Mouse (Mus musculus) midbrain, embryonic 16.5 days (tissue): ENCODE results near the gene Shisal2a. TPM values are rescaled to one million over a fixed set of nuclear protein-coding genes. Genes with fewer than 3 reads are reported as not detected.

Source experiments
- ATAC-seq: fragments of 200-750 bp; cut with Nextera tagmentation; 2 replicates; pipeline ENCODE4 v1.8.0; 2017; ENCODE audit warnings: moderate TSS enrichment
- H3K27ac ChIP-seq: fragments of 300-500 bp; sonication (generic); 2 replicates; pipeline ENCODE4 v1.5.1; 2014; ENCODE audit warnings: mild to moderate bottlenecking, low read length, mixed read lengths
- H3K27me3 ChIP-seq: fragments of 300-500 bp; sonication (generic); 2 replicates; pipeline ENCODE4 v1.6.1; 2014; ENCODE audit warnings: low read depth, low read length, mixed read lengths; ENCODE audit not compliant: control insufficient read depth, insufficient read depth
- H3K36me3 ChIP-seq: fragments of 300-500 bp; sonication (generic); 2 replicates; pipeline ENCODE4 v1.6.1; 2014; ENCODE audit warnings: mild to moderate bottlenecking, low read length, moderate library complexity, mixed read lengths; ENCODE audit not compliant: control insufficient read depth, insufficient read depth
- H3K4me1 ChIP-seq: fragments of 300-500 bp; sonication (generic); 2 replicates; pipeline ENCODE4 v1.6.1; 2014; ENCODE audit warnings: mild to moderate bottlenecking, low read length, mixed read lengths; ENCODE audit not compliant: control insufficient read depth, insufficient read depth
- H3K4me2 ChIP-seq: fragments of 300-500 bp; sonication (generic); 2 replicates; pipeline ENCODE4 v1.6.1; 2014; ENCODE audit warnings: mild to moderate bottlenecking, low read length, mixed read lengths
- H3K4me3 ChIP-seq: fragments of 300-500 bp; sonication (generic); 2 replicates; pipeline ENCODE4 v1.5.1; 2014; ENCODE audit warnings: low read depth, mild to moderate bottlenecking, low read length, moderate library complexity, mixed read lengths
- H3K9ac ChIP-seq: fragments of 300-500 bp; sonication (generic); 2 replicates; pipeline ENCODE4 v1.6.1; 2014; ENCODE audit warnings: low read depth, low read length, mixed read lengths
- H3K9me3 ChIP-seq: fragments of 300-500 bp; sonication (generic); replicated peaks from 2 replicates; pipeline ENCODE4 v1.6.1; 2014; ENCODE audit warnings: mild to moderate bottlenecking, low read length, mixed read lengths; ENCODE audit not compliant: control insufficient read depth, poor library complexity, severe bottlenecking
- WGBS: fragments of 180-500 bp; shearing (Covaris S2); extraction: QIAGEN DNeasy Blood & Tissue Kit; methylation state at CpG from one replicate; pipeline ENCODE4 v1.1.7; 2014; 5-methylcytosine and 5-hydroxymethylcytosine counted together
- polyA plus RNA-seq: library from polyadenylated mRNA; unstranded; fragments of >200 nt; fragmentation: Nextera tagmentation; extraction: Ambion mirVana; gene quantifications from 2 replicates; pipeline ENCODE4 v1.2.1, GENCODE M21; 2015

Gene Shisal2a
- polyA plus RNA-seq, 1 experiment from 2014 or later = 6.8 TPM

DNA sequence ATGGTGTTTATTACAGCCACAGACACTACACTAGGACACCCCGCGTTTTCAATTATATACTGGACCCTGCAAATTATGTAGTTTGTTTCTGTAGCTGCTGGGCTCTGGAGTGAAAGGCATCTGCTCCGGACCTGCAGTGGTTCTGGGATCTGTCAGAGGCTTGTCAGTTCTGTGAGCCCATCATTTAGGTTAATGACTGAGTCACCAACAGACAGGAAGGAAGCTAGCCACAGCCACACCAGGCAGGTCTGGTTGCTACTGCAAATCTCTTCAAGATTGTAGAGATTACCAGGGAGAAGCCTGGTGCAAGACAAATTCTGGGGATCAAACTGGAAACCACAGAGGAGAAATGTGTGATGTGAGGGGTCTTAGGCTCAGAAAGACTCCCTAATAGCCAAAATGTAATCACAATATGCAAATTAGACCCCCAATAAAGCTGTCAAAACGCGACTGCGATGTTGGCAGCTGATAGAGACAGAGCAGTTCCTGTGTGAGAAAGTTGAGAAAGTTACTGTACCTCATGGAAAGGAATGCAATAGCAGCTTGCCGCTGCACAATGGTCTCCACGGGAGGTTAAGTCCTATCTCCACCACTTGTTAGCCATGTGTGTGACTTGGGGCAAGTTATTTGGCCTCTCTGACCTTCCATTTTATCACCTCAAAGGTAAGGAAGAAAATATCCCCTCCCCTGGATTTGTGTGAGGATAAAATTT, 33.2 kb downstream of the Shisal2a start:
- H3K4me1 ChIP-seq = peaks cover 3% of the 10 kb centered on the region; the same call in 1 of the 2 replicates
- H3K4me3 ChIP-seq = no peak overlapping the region
- no peak overlapping the region for H3K9ac ChIP-seq
- 43% methylated on average over 8 of the region's 8 CpGs for WGBS
- no peaks in the 10 kb centered on the region for H3K27me3 ChIP-seq
- ATAC-seq = no peak
- H3K9me3 ChIP-seq = no peaks in the 10 kb centered on the region
- H3K4me2 ChIP-seq = no peak overlapping the region
- H3K27ac ChIP-seq = no peak overlapping the region
- H3K36me3 ChIP-seq = no peaks in the 10 kb centered on the region

GRCm38 (mm10) chr4:108349064-108349463, 34.1 kb downstream of the Shisal2a start:
- no peaks in the 10 kb centered on the region for H3K9me3 ChIP-seq
- WGBS = 83% methylated on average over 3 of the region's 3 CpGs

GRCm38 (mm10) chr4:108348256-108348875, 34.8 kb downstream of the Shisal2a start:
- H3K9me3 ChIP-seq = no peaks in the 10 kb centered on the region
- no peak overlapping the region for H3K4me2 ChIP-seq
- 76% methylated on average over 5 of the region's 5 CpGs for WGBS
- peaks cover 6% of the 10 kb centered on the region; the same call in 1 of the 2 replicates for H3K4me1 ChIP-seq
- no peak overlapping the region for H3K27ac ChIP-seq
- H3K4me3 ChIP-seq = no peak overlapping the region
- no peaks in the 10 kb centered on the region for H3K27me3 ChIP-seq
- no peak overlapping the region for H3K9ac ChIP-seq
- no peak for ATAC-seq
- H3K36me3 ChIP-seq = no peaks in the 10 kb centered on the region

More at GRCm38 (mm10) chr4:108349064-108349463, 34.1 kb downstream of the Shisal2a start:
- Histone ChIP-seq H3K4me3 (no peak overlapping the region), H3K27ac (no peak overlapping the region), H3K4me1 (peaks cover 6% of the 10 kb centered on the region; the same call in 1 of the 2 replicates), H3K27me3 (no peaks in the 10 kb centered on the region), H3K9ac (no peak overlapping the region), H3K36me3 (no peaks in the 10 kb centered on the region), H3K4me2 (no peak overlapping the region)
- ATAC-seq = no peak

DNA sequence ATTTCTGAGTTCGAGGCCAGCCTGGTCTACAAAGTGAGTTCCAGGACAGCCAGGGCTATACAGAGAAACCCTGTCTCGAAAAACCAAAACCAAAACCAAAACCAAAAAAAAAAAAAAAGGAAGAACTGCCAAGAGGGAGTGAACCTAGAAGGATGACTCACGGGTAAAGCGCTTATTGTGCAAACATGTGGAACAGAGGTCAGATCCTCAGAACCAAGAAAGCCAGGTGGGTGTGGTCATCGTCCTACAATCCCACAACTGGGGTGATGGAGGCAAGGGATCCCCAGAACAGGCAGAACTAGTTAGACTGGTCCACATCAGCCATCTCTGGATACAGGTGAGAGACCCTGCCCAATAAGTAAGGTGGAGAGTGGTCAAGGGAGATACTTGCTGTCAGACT, 36.0 kb downstream of the Shisal2a start:
- no peaks in the 10 kb centered on the region for H3K9me3 ChIP-seq
- H3K36me3 ChIP-seq = no peaks in the 10 kb centered on the region
- no peaks in the 10 kb centered on the region for H3K27me3 ChIP-seq
- H3K4me2 ChIP-seq = no peak overlapping the region
- no peak overlapping the region for H3K9ac ChIP-seq
- H3K4me3 ChIP-seq = no peak overlapping the region
- ATAC-seq = no peak
- no peak overlapping the region for H3K27ac ChIP-seq
- WGBS = 96% methylated on average over 5 of the region's 5 CpGs
- peaks cover 6% of the 10 kb centered on the region; the same call in 1 of the 2 replicates for H3K4me1 ChIP-seq

DNA sequence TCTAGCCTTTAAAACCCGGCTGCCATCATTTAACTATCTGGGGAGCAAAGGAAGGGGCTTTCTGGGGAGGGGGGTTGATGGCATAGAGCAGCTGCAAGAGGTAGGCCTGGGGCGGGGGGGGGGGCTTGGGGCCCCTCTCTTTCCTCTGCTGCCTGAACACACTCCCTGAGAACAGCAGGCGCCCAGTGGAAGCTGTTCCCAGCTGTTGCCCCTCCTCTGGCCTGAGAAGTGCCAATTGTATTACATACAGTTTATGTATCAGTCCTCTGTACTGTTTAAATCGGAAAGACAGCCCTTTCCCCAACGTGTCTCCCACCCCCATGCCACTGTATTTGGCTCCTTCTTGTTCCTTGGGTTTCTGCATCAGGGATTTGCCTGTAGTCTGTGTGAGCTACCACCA, 37.3 kb downstream of the Shisal2a start:
- Histone ChIP-seq H3K27me3 (no peaks in the 10 kb centered on the region), H3K9me3 (no peaks in the 10 kb centered on the region), H3K4me1 (peaks cover 5% of the 10 kb centered on the region; the same call in 1 of the 2 replicates), H3K27ac (no peak overlapping the region), H3K9ac (no peak overlapping the region), H3K4me2 (no peak overlapping the region), H3K4me3 (no peak overlapping the region), H3K36me3 (no peaks in the 10 kb centered on the region)
- no peak for ATAC-seq
- 15% methylated on average over 4 of the region's 5 CpGs for whole genome bisulfite sequencing

DNA sequence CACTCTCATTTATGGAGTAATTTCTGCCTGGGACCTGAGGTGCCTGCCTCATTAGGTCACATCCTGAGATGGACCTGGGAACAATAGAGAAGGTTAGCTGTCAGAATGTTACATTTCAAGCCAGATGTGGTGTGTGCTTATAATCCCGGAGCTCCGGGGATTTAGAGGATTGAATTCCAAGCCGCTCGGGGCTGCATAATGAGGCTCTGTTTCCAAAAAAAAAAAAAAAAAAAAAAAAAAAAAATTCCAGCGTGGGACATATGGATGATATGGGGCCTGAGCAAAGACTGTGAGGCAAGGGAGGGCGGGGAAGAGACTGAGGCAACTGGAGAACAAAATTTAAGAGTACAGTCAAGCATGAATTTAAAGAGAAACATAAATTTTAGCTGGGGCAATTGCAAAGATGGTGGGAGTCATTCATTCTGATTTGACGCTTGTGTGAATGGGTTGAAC, 38.5 kb downstream of the Shisal2a start:
- no peak overlapping the region for H3K27ac ChIP-seq
- no peaks in the 10 kb centered on the region for H3K27me3 ChIP-seq
- H3K4me1 ChIP-seq = peaks cover 4% of the 10 kb centered on the region; the same call in 1 of the 2 replicates
- 8% methylated on average over 7 of the region's 7 CpGs for WGBS
- H3K4me2 ChIP-seq = no peak overlapping the region
- H3K4me3 ChIP-seq = no peak overlapping the region
- ATAC-seq = no peak
- no peaks in the 10 kb centered on the region for H3K36me3 ChIP-seq
- no peak overlapping the region for H3K9ac ChIP-seq
- no peaks in the 10 kb centered on the region for H3K9me3 ChIP-seq

DNA sequence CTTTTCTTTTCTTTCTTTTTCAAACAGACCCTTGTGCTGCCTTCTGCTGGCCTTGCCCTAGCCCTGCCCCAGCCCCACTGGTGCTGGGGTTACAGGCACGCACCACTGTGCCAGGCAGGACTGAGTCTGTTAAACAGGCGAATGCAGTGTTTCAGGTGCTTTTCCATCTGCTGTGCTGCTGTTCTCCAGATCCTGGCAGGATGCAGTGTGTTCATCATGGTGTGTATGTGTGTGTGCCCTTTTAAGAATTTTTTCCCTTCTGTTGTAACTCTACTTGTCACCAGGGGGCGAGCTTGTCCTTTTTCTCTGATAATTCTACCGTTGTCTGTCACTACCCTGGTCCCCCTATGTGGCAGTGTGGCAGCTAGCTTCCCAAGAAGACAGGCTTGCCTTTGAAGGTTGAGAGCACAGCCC, 43.9 kb downstream of the Shisal2a start:
- Histone ChIP-seq H3K27ac (no peak overlapping the region), H3K4me3 (no peak overlapping the region), H3K4me1 (no peaks in the 10 kb centered on the region), H3K9ac (no peak overlapping the region), H3K27me3 (no peaks in the 10 kb centered on the region), H3K9me3 (no peaks in the 10 kb centered on the region), H3K4me2 (no peak overlapping the region), H3K36me3 (peaks cover 15% of the 10 kb centered on the region)
- ATAC-seq = peak; percentile 86
- WGBS = 21% methylated on average over 4 of the region's 4 CpGs

- H3K9me3 ChIP-seq = no peaks in the 10 kb centered on the region
- no peak for ATAC-seq
- H3K27ac ChIP-seq = no peak overlapping the region
- H3K9ac ChIP-seq = no peak overlapping the region
- no peaks in the 10 kb centered on the region for H3K4me1 ChIP-seq
- no peak overlapping the region for H3K4me3 ChIP-seq
- H3K36me3 ChIP-seq = peaks cover 15% of the 10 kb centered on the region
- no peak overlapping the region for H3K4me2 ChIP-seq
- H3K27me3 ChIP-seq = no peaks in the 10 kb centered on the region
- 60% methylated on average over 10 of the region's 10 CpGs for WGBS
These were observed 44.3 kb downstream of the Shisal2a start for GRCm38 (mm10) chr4:108338811-108339210.

GRCm38 (mm10) chr4:108338321-108338733, 44.8 kb downstream of the Shisal2a start:
- Histone ChIP-seq H3K4me3 (no peak overlapping the region), H3K9ac (no peak overlapping the region), H3K36me3 (peaks cover 15% of the 10 kb centered on the region), H3K4me1 (no peaks in the 10 kb centered on the region), H3K27me3 (no peaks in the 10 kb centered on the region), H3K27ac (no peak overlapping the region; the same call in 1 of the 2 replicates), H3K9me3 (no peaks in the 10 kb centered on the region), H3K4me2 (no peak overlapping the region)
- no peak for ATAC-seq
- 54% methylated on average over 9 of the region's 9 CpGs for WGBS
